Mouse (Mus musculus) retina, adult 2 months (tissue): Measurements from ENCODE around the gene Zbtb45.
A peak's percentile ranks its signal among the peaks of the same experiment; 100 is the strongest.

Source experiments
- DNase-seq: peaks from one replicate; pipeline ENCODE4 v3.0.0-alpha.2; 2012; ENCODE audit warnings: low read depth, low spot score

The Zbtb45 gene

GRCm38 (mm10) chr7:13010005-13010908 is at the start of gene Zbtb45:
TSS of gene Zbtb45 (minus strand) at chr7:13010034.
- DNase-seq = no peak

GRCm38 (mm10) chr7:13059536-13059935 is 49.7 kb upstream of the Zbtb45 start:
- DNase-seq = no peak

GRCm38 (mm10) chr7:13056913-13057700 is 47.3 kb upstream of the Zbtb45 start:
- no peak for DNase-seq

- peak; percentile 90 for DNase-seq
Measured at GRCm38 (mm10) chr7:13054287-13055010, 44.6 kb upstream of the Zbtb45 start, which contains the start of gene Mzf1. TSS of gene Mzf1 (minus strand) at chr7:13054764.

- DNase-seq = no peak
Measured at GRCm38 (mm10) chr7:13053961-13054286, 44.1 kb upstream of the Zbtb45 start.

- DNase-seq = no peak
Measured at GRCm38 (mm10) chr7:13053501-13053900, 43.7 kb upstream of the Zbtb45 start.

- no peak for DNase-seq
Measured at GRCm38 (mm10) chr7:13053001-13053400, 43.2 kb upstream of the Zbtb45 start.

- no peak for DNase-seq
Measured at GRCm38 (mm10) chr7:13046084-13046483, 36.2 kb upstream of the Zbtb45 start.

- no peak for DNase-seq
Measured at GRCm38 (mm10) chr7:13044254-13044625, 34.4 kb upstream of the Zbtb45 start.

- DNase-seq = no peak
Measured at GRCm38 (mm10) chr7:13043445-13044253, 33.8 kb upstream of the Zbtb45 start.

- DNase-seq = no peak
Measured at GRCm38 (mm10) chr7:13043120-13043444, 33.2 kb upstream of the Zbtb45 start.

- DNase-seq = no peak
Measured at GRCm38 (mm10) chr7:13042511-13042910, 32.7 kb upstream of the Zbtb45 start.

GRCm38 (mm10) chr7:13041256-13041655 is 31.4 kb upstream of the Zbtb45 start:
- no peak for DNase-seq

GRCm38 (mm10) chr7:13039181-13039580 is 29.3 kb upstream of the Zbtb45 start:
- DNase-seq = no peak

- no peak for DNase-seq
Measured at GRCm38 (mm10) chr7:13038621-13039169, 28.9 kb upstream of the Zbtb45 start.

GRCm38 (mm10) chr7:13037901-13038555 is 28.2 kb upstream of the Zbtb45 start, which contains the start of gene Ube2m:
TSS of gene Ube2m (minus strand) at chr7:13038275.
- DNase-seq = peak; percentile 86

- DNase-seq = no peak
Measured at GRCm38 (mm10) chr7:13037366-13037765, 27.5 kb upstream of the Zbtb45 start.

GRCm38 (mm10) chr7:13036806-13037205 is 27.0 kb upstream of the Zbtb45 start:
- DNase-seq = no peak

- no peak for DNase-seq
Measured at GRCm38 (mm10) chr7:13035211-13035855, 25.5 kb upstream of the Zbtb45 start.
